Mouse (Mus musculus): ENCODE data around the gene Relch.

GRCm38 (mm10) chr1:105780457-105781364 is 117.0 kb downstream of the Relch start, which contains the start of gene Tnfrsf11a:
- TF ChIP-seq CTCF (IDR thresholded peaks at IDR 0.05) = peak; percentile 65
- no peak for TF ChIP-seq EP300 (IDR thresholded peaks at IDR 0.05)
